Mouse (Mus musculus): ENCODE measurements around the gene Arl6ip1. TPM values are rescaled to one million over a fixed set of nuclear protein-coding genes. Genes with fewer than 3 reads are reported as not detected.

Gene Arl6ip1
- polyA plus RNA-seq (2015; fragmentation: Nextera tagmentation; extraction: Ambion mirVana): 476 and 505 TPM in 2 replicates

GRCm38 (mm10) chr7:118129430-118130041 lies at the start of gene Arl6ip1:
Arl6ip1 (minus strand) TSS chr7:118129662.

GRCm38 (mm10) chr7:118115877-118116568 lies 13.4 kb downstream of the Arl6ip1 start, which contains the start of gene Rps15a:
Rps15a (minus strand) TSS chr7:118116188.

Other genes with a start within 250 kb of the Arl6ip1 start
- 813 and 816 TPM in 2 replicates for gene Rps15a, start 13.5 kb downstream of the Arl6ip1 start, polyA plus RNA-seq (2015; fragmentation: Nextera tagmentation; extraction: Ambion mirVana)
- gene Smg1, start 114.0 kb upstream of the Arl6ip1 start, polyA plus RNA-seq (2015; fragmentation: Nextera tagmentation; extraction: Ambion mirVana): 9.4 and 10.4 TPM in 2 replicates

Data from spleen, postnatal 0 days (tissue).